19 mouse cellular contexts compared by ENCODE assay signal in genomic region chr5:52288319-52288718, GRCm38 (mm10).
"Had no signal": no experiment of that assay in that cellular context is flagged by ENCODE, and none has a peak within 500 bp of the region (broad histone marks: within the 10 kb centered on the region; RNA-seq: fewer than 3 reads in every experiment).

No protein-coding gene starts in this region.

- ATAC-seq: midbrain, embryonic 16.5 days had no signal

- H3K9me3 ChIP-seq: midbrain, embryonic 10.5 days; midbrain, embryonic 12.5 days; neural tube, embryonic 13.5 days; neural tube, embryonic 15.5 days had no signal

- H3K9ac ChIP-seq: lung, embryonic 14.5 days; midbrain, embryonic 12.5 days; neural tube, embryonic 13.5 days; neural tube, embryonic 15.5 days had no signal

- H3K36me3 ChIP-seq: midbrain, embryonic 10.5 days; midbrain, embryonic 12.5 days; neural tube, embryonic 13.5 days; neural tube, embryonic 15.5 days had no signal

- H3K4me3 ChIP-seq: midbrain, embryonic 10.5 days; midbrain, embryonic 12.5 days; myocyte; neural tube, embryonic 13.5 days; neural tube, embryonic 15.5 days had no signal

- H3K27ac ChIP-seq: midbrain, embryonic 10.5 days; midbrain, embryonic 12.5 days; neural tube, embryonic 13.5 days; neural tube, embryonic 15.5 days had no signal

- DNase-seq: lung, adult 18-20 months; lung, embryonic 14.5 days; lung, postnatal 10 days; lung, postnatal 4 days; midbrain, embryonic 14.5 days; retina, postnatal 1 day; right cerebral cortex, adult 18-20 months; right cerebral cortex, postnatal 25 days; right cerebral cortex, postnatal 4 days; spleen, adult 18-20 months; thymus, adult 18-20 months; thymus, postnatal 14 days; thymus, postnatal 36 days had no signal

- H3K4me1 ChIP-seq: midbrain, embryonic 10.5 days; midbrain, embryonic 12.5 days; neural tube, embryonic 13.5 days; neural tube, embryonic 15.5 days had no signal

- H3K27me3 ChIP-seq: midbrain, embryonic 12.5 days; neural tube, embryonic 13.5 days; neural tube, embryonic 15.5 days had no signal

- H3K4me2 ChIP-seq: lung, embryonic 14.5 days; midbrain, embryonic 12.5 days; neural tube, embryonic 13.5 days; neural tube, embryonic 15.5 days had no signal
